Mouse (Mus musculus): ENCODE data around the gene Pitpnc1. TPM values are rescaled to one million over a fixed set of nuclear protein-coding genes. Genes with fewer than 3 reads are reported as not detected.

The Pitpnc1 gene
- polyA plus RNA-seq, 1 experiment from 2014 or later, result 48.0 TPM

- H3K9me3 ChIP-seq (replicated peaks; ENCODE audit: control insufficient read depth, low read length, poor library complexity, severe bottlenecking), result no peaks in the 10 kb centered on the region
- ATAC-seq, result no peak
- peaks cover 7% of the 10 kb centered on the region for H3K36me3 ChIP-seq (ENCODE audit: control insufficient read depth, insufficient read depth, low read length)
- WGBS, result 86% methylated on average over 5 of the region's 5 CpGs
- H3K27ac ChIP-seq (ENCODE audit: low read length), result no peak overlapping the region
- H3K9ac ChIP-seq (ENCODE audit: low read depth, low read length), result no peak overlapping the region
- H3K27me3 ChIP-seq (ENCODE audit: control insufficient read depth, insufficient read depth, low read depth, low read length), result no peaks in the 10 kb centered on the region
- no peak overlapping the region for H3K4me3 ChIP-seq (ENCODE audit: low read depth, low read length)
- H3K4me1 ChIP-seq (ENCODE audit: control insufficient read depth, insufficient read depth, low read length), result no peaks in the 10 kb centered on the region
- H3K4me2 ChIP-seq (ENCODE audit: low read length), result no peak overlapping the region
These were observed 237.1 kb downstream of the Pitpnc1 start for GRCm38 (mm10) chr11:107233252-107233890.

- no peak overlapping the region for H3K4me3 ChIP-seq (ENCODE audit: low read depth, low read length)
- H3K27ac ChIP-seq (ENCODE audit: low read length), result no peak overlapping the region
- ATAC-seq, result no peak
- WGBS, result 66% methylated on average over 10 of the region's 10 CpGs
- H3K27me3 ChIP-seq (ENCODE audit: control insufficient read depth, insufficient read depth, low read depth, low read length), result no peaks in the 10 kb centered on the region
- no peaks in the 10 kb centered on the region for H3K4me1 ChIP-seq (ENCODE audit: control insufficient read depth, insufficient read depth, low read length)
- no peak overlapping the region for H3K4me2 ChIP-seq (ENCODE audit: low read length)
- H3K36me3 ChIP-seq (ENCODE audit: control insufficient read depth, insufficient read depth, low read length), result peaks cover 7% of the 10 kb centered on the region
- H3K9ac ChIP-seq (ENCODE audit: low read depth, low read length), result no peak overlapping the region
- no peaks in the 10 kb centered on the region for H3K9me3 ChIP-seq (replicated peaks; ENCODE audit: control insufficient read depth, low read length, poor library complexity, severe bottlenecking)
These were observed 240.4 kb downstream of the Pitpnc1 start for GRCm38 (mm10) chr11:107230128-107230527.

- Histone ChIP-seq H3K27ac (ENCODE audit: low read length) (no peak overlapping the region), H3K27me3 (ENCODE audit: control insufficient read depth, insufficient read depth, low read depth, low read length) (no peaks in the 10 kb centered on the region), H3K4me3 (ENCODE audit: low read depth, low read length) (no peak overlapping the region), H3K9me3 (replicated peaks; ENCODE audit: control insufficient read depth, low read length, poor library complexity, severe bottlenecking) (no peaks in the 10 kb centered on the region), H3K4me2 (ENCODE audit: low read length) (no peak overlapping the region), H3K4me1 (ENCODE audit: control insufficient read depth, insufficient read depth, low read length) (peaks cover 8% of the 10 kb centered on the region), H3K36me3 (ENCODE audit: control insufficient read depth, insufficient read depth, low read length) (no peaks in the 10 kb centered on the region), H3K9ac (ENCODE audit: low read depth, low read length) (no peak overlapping the region)
- 100% methylated on average over 1 of the region's 1 CpGs for WGBS
- ATAC-seq, result no peak
These were observed 244.1 kb downstream of the Pitpnc1 start for GRCm38 (mm10) chr11:107226431-107226830.

- H3K4me3 ChIP-seq (ENCODE audit: low read depth, low read length), result no peak overlapping the region
- no peaks in the 10 kb centered on the region for H3K9me3 ChIP-seq (replicated peaks; ENCODE audit: control insufficient read depth, low read length, poor library complexity, severe bottlenecking)
- H3K9ac ChIP-seq (ENCODE audit: low read depth, low read length), result no peak overlapping the region
- H3K4me1 ChIP-seq (ENCODE audit: control insufficient read depth, insufficient read depth, low read length), result peaks cover 8% of the 10 kb centered on the region
- ATAC-seq, result no peak
- no peak overlapping the region for H3K27ac ChIP-seq (ENCODE audit: low read length)
- H3K36me3 ChIP-seq (ENCODE audit: control insufficient read depth, insufficient read depth, low read length), result no peaks in the 10 kb centered on the region
- H3K4me2 ChIP-seq (ENCODE audit: low read length), result no peak overlapping the region
- no peaks in the 10 kb centered on the region for H3K27me3 ChIP-seq (ENCODE audit: control insufficient read depth, insufficient read depth, low read depth, low read length)
- WGBS, result 94% methylated on average over 10 of the region's 10 CpGs
These were observed 244.5 kb downstream of the Pitpnc1 start for GRCm38 (mm10) chr11:107226013-107226412.

- Histone ChIP-seq H3K9me3 (replicated peaks; ENCODE audit: control insufficient read depth, low read length, poor library complexity, severe bottlenecking) (no peaks in the 10 kb centered on the region), H3K36me3 (ENCODE audit: control insufficient read depth, insufficient read depth, low read length) (no peaks in the 10 kb centered on the region), H3K27me3 (ENCODE audit: control insufficient read depth, insufficient read depth, low read depth, low read length) (no peaks in the 10 kb centered on the region), H3K4me1 (ENCODE audit: control insufficient read depth, insufficient read depth, low read length) (peaks cover 8% of the 10 kb centered on the region), H3K4me3 (ENCODE audit: low read depth, low read length) (no peak overlapping the region), H3K9ac (ENCODE audit: low read depth, low read length) (no peak overlapping the region), H3K4me2 (ENCODE audit: low read length) (no peak overlapping the region), H3K27ac (ENCODE audit: low read length) (no peak overlapping the region)
- no peak for ATAC-seq
- 91% methylated on average over 5 of the region's 5 CpGs for WGBS
These were observed 245.2 kb downstream of the Pitpnc1 start for GRCm38 (mm10) chr11:107225301-107225700.

GRCm38 (mm10) chr11:107223667-107224214, 246.8 kb downstream of the Pitpnc1 start:
- H3K4me1 ChIP-seq (ENCODE audit: control insufficient read depth, insufficient read depth, low read length), result peaks cover 8% of the 10 kb centered on the region
- WGBS, result 76% methylated on average over 8 of the region's 8 CpGs
- no peaks in the 10 kb centered on the region for H3K9me3 ChIP-seq (replicated peaks; ENCODE audit: control insufficient read depth, low read length, poor library complexity, severe bottlenecking)
- H3K27me3 ChIP-seq (ENCODE audit: control insufficient read depth, insufficient read depth, low read depth, low read length), result no peaks in the 10 kb centered on the region
- H3K27ac ChIP-seq (ENCODE audit: low read length), result peak overlapping the region; percentile 56
- H3K9ac ChIP-seq (ENCODE audit: low read depth, low read length), result no peak overlapping the region
- no peak overlapping the region for H3K4me3 ChIP-seq (ENCODE audit: low read depth, low read length)
- H3K4me2 ChIP-seq (ENCODE audit: low read length), result no peak overlapping the region
- no peak for ATAC-seq
- no peaks in the 10 kb centered on the region for H3K36me3 ChIP-seq (ENCODE audit: control insufficient read depth, insufficient read depth, low read length)

GRCm38 (mm10) chr11:107223169-107223561, 247.3 kb downstream of the Pitpnc1 start:
- 35% methylated on average over 1 of the region's 1 CpGs for WGBS
- Histone ChIP-seq H3K27me3 (ENCODE audit: control insufficient read depth, insufficient read depth, low read depth, low read length) (no peaks in the 10 kb centered on the region), H3K4me2 (ENCODE audit: low read length) (peak overlapping the region; percentile 29), H3K9me3 (replicated peaks; ENCODE audit: control insufficient read depth, low read length, poor library complexity, severe bottlenecking) (no peaks in the 10 kb centered on the region), H3K36me3 (ENCODE audit: control insufficient read depth, insufficient read depth, low read length) (no peaks in the 10 kb centered on the region), H3K27ac (ENCODE audit: low read length) (peak overlapping the region; percentile 56), H3K9ac (ENCODE audit: low read depth, low read length) (no peak overlapping the region), H3K4me3 (ENCODE audit: low read depth, low read length) (no peak overlapping the region), H3K4me1 (ENCODE audit: control insufficient read depth, insufficient read depth, low read length) (peaks cover 8% of the 10 kb centered on the region)
- peak; percentile 17; the same call in 1 of the 2 replicates for ATAC-seq

GRCm38 (mm10) chr11:107222531-107223168, 247.8 kb downstream of the Pitpnc1 start:
- peak; percentile 82 for ATAC-seq
- 33% methylated on average over 12 of the region's 12 CpGs for WGBS
- no peak overlapping the region for H3K4me3 ChIP-seq (ENCODE audit: low read depth, low read length)
- peaks cover 8% of the 10 kb centered on the region for H3K4me1 ChIP-seq (ENCODE audit: control insufficient read depth, insufficient read depth, low read length)
- peak overlapping the region; percentile 56 for H3K27ac ChIP-seq (ENCODE audit: low read length)
- no peaks in the 10 kb centered on the region for H3K9me3 ChIP-seq (replicated peaks; ENCODE audit: control insufficient read depth, low read length, poor library complexity, severe bottlenecking)
- H3K4me2 ChIP-seq (ENCODE audit: low read length), result peak overlapping the region; percentile 29
- H3K27me3 ChIP-seq (ENCODE audit: control insufficient read depth, insufficient read depth, low read depth, low read length), result no peaks in the 10 kb centered on the region
- no peak overlapping the region; the same call in 1 of the 2 replicates for H3K9ac ChIP-seq (ENCODE audit: low read depth, low read length)
- no peaks in the 10 kb centered on the region for H3K36me3 ChIP-seq (ENCODE audit: control insufficient read depth, insufficient read depth, low read length)

GRCm38 (mm10) chr11:107215111-107215510, 255.4 kb downstream of the Pitpnc1 start:
- H3K36me3 ChIP-seq (ENCODE audit: control insufficient read depth, insufficient read depth, low read length), result peaks cover 3% of the 10 kb centered on the region; the same call in 1 of the 2 replicates
- ATAC-seq, result no peak
- no peaks in the 10 kb centered on the region for H3K9me3 ChIP-seq (replicated peaks; ENCODE audit: control insufficient read depth, low read length, poor library complexity, severe bottlenecking)
- no peak overlapping the region for H3K4me3 ChIP-seq (ENCODE audit: low read depth, low read length)
- no peaks in the 10 kb centered on the region for H3K27me3 ChIP-seq (ENCODE audit: control insufficient read depth, insufficient read depth, low read depth, low read length)
- no peaks in the 10 kb centered on the region for H3K4me1 ChIP-seq (ENCODE audit: control insufficient read depth, insufficient read depth, low read length)
- WGBS, result 91% methylated on average over 9 of the region's 9 CpGs
- H3K4me2 ChIP-seq (ENCODE audit: low read length), result no peak overlapping the region
- no peak overlapping the region for H3K9ac ChIP-seq (ENCODE audit: low read depth, low read length)
- no peak overlapping the region for H3K27ac ChIP-seq (ENCODE audit: low read length)

Data from midbrain, embryonic 16.5 days (tissue).